Mouse (Mus musculus): Measurements from ENCODE around the gene Elane. TPM values are rescaled to one million over a fixed set of nuclear protein-coding genes. Genes with fewer than 3 reads are reported as not detected.

Gene Elane
- total and polyA plus RNA-seq, 3 experiments, result 0.07 TPM; not detected in 2

GRCm38 (mm10) chr10:79843476-79843875 lies 42.6 kb upstream of the Elane start:
- Histone ChIP-seq H3K27me3 (ENCODE audit: control insufficient read depth in 1 of 2, insufficient read depth in 2 of 2, low read length in 2 of 2) (no peaks in the 10 kb centered on the region), H3K9ac (ENCODE audit: control insufficient read depth, low read depth, low read length, poor library complexity, severe bottlenecking) (no peak overlapping the region), H3K79me2 (ENCODE audit: control insufficient read depth, insufficient read depth, low read length, poor library complexity) (no peaks in the 10 kb centered on the region), H3K4me1 (ENCODE audit: control insufficient read depth in 1 of 2, insufficient read depth in 2 of 2, low read length in 2 of 2) (peaks cover 0 to 3% of the 10 kb centered on the region in 2 experiments; a peak in 1 of 4 replicates), H3K9me3 (replicated peaks; ENCODE audit: insufficient read depth, low read length) (no peaks in the 10 kb centered on the region), H3K4me3 (ENCODE audit: control insufficient read depth in 1 of 2, insufficient read depth in 1 of 2, low read depth in 2 of 2, low read length in 2 of 2) (no peak overlapping the region), H3K27ac (ENCODE audit: control insufficient read depth, low read depth, low read length) (no peak overlapping the region), H3K36me3 (ENCODE audit: control insufficient read depth in 1 of 2, insufficient read depth in 2 of 2, low read length in 2 of 2) (no peaks in the 10 kb centered on the region; a peak in 1 of 4 replicates)
- TF ChIP-seq MAZ (IDR thresholded peaks at IDR 0.05; ENCODE audit: low read depth, low read length) (no peak), CTCF (IDR thresholded peaks at IDR 0.05 in 2 of 3, conservative IDR thresholded peaks at IDR 0.05 in 1 of 3; ENCODE audit: control insufficient read depth in 1 of 3, insufficient read depth in 1 of 3, low read depth in 2 of 3, low read length in 3 of 3, poor library complexity in 1 of 3, severe bottlenecking in 1 of 3) (no peak), UBTF (IDR thresholded peaks at IDR 0.05; ENCODE audit: borderline replicate concordance, insufficient read depth, low read depth, low read length) (no peak), ZNF384 (IDR thresholded peaks at IDR 0.05; ENCODE audit: low read depth, low read length) (no peak)
- DNase-seq (ENCODE audit: low read depth, low spot score), result no peak

- Histone ChIP-seq H3K4me3 (ENCODE audit: control insufficient read depth in 1 of 2, insufficient read depth in 1 of 2, low read depth in 2 of 2, low read length in 2 of 2) (no peak overlapping the region), H3K36me3 (ENCODE audit: control insufficient read depth in 1 of 2, insufficient read depth in 2 of 2, low read length in 2 of 2) (peaks cover 0 to 5% of the 10 kb centered on the region in 2 experiments; a peak in 1 of 4 replicates), H3K27me3 (ENCODE audit: control insufficient read depth in 1 of 2, insufficient read depth in 2 of 2, low read length in 2 of 2) (no peaks in the 10 kb centered on the region), H3K79me2 (ENCODE audit: control insufficient read depth, insufficient read depth, low read length, poor library complexity) (no peaks in the 10 kb centered on the region), H3K4me1 (ENCODE audit: control insufficient read depth in 1 of 2, insufficient read depth in 2 of 2, low read length in 2 of 2) (peaks cover 3 to 13% of the 10 kb centered on the region in 2 experiments; a peak in 3 of 4 replicates), H3K27ac (ENCODE audit: control insufficient read depth, low read depth, low read length) (no peak overlapping the region), H3K9ac (ENCODE audit: control insufficient read depth, low read depth, low read length, poor library complexity, severe bottlenecking) (no peak overlapping the region), H3K9me3 (replicated peaks; ENCODE audit: insufficient read depth, low read length) (no peaks in the 10 kb centered on the region)
- TF ChIP-seq UBTF (IDR thresholded peaks at IDR 0.05; ENCODE audit: borderline replicate concordance, insufficient read depth, low read depth, low read length) (no peak), BHLHE40 (IDR thresholded peaks at IDR 0.05; ENCODE audit: borderline replicate concordance, low read depth, low read length) (no peak), MEF2A (IDR thresholded peaks at IDR 0.05; ENCODE audit: extremely low read depth, insufficient replicate concordance, low read depth, low read length, poor library complexity, severe bottlenecking) (no peak), GATA1 (IDR thresholded peaks at IDR 0.05; ENCODE audit: low read depth, low read length) (no peak), MAZ (IDR thresholded peaks at IDR 0.05; ENCODE audit: low read depth, low read length) (no peak), MAX (IDR thresholded peaks at IDR 0.05; ENCODE audit: low read length) (no peak)
- DNase-seq (ENCODE audit: low read depth, low spot score), result no peak
These were observed 39.5 kb upstream of the Elane start for GRCm38 (mm10) chr10:79846553-79846952.

- Histone ChIP-seq H3K9ac (ENCODE audit: control insufficient read depth, low read depth, low read length, poor library complexity, severe bottlenecking) (peak overlapping the region; percentile 7; the same call in 1 of the 2 replicates), H3K4me1 (ENCODE audit: control insufficient read depth in 1 of 2, insufficient read depth in 2 of 2, low read length in 2 of 2) (peaks cover 3 to 25% of the 10 kb centered on the region in 2 experiments), H3K27me3 (ENCODE audit: control insufficient read depth in 1 of 2, insufficient read depth in 2 of 2, low read length in 2 of 2) (no peaks in the 10 kb centered on the region), H3K79me2 (ENCODE audit: control insufficient read depth, insufficient read depth, low read length, poor library complexity) (peaks cover 23% of the 10 kb centered on the region), H3K4me3 (ENCODE audit: control insufficient read depth in 1 of 2, insufficient read depth in 1 of 2, low read depth in 2 of 2, low read length in 2 of 2) (no peak overlapping the region), H3K9me3 (replicated peaks; ENCODE audit: insufficient read depth, low read length) (no peaks in the 10 kb centered on the region), H3K27ac (ENCODE audit: control insufficient read depth, low read depth, low read length) (0 out of 2 replicates have a peak overlapping the region, but pooled peaks have one; percentile 4), H3K36me3 (ENCODE audit: control insufficient read depth in 1 of 2, insufficient read depth in 2 of 2, low read length in 2 of 2) (peaks cover 0 to 13% of the 10 kb centered on the region in 2 experiments; a peak in 1 of 4 replicates)
- peak; percentile 64 for DNase-seq (ENCODE audit: low read depth, low spot score)
- TF ChIP-seq KAT2A (conservative IDR thresholded peaks at IDR 0.05; ENCODE audit: low read depth, low read length) (no peak), GATA1 (IDR thresholded peaks at IDR 0.05; ENCODE audit: low read depth, low read length) (no peak), USF1 (IDR thresholded peaks at IDR 0.05; ENCODE audit: low read depth, low read length) (no peak), MXI1 (IDR thresholded peaks at IDR 0.05; ENCODE audit: low read depth, low read length) (no peak), POLR2AphosphoS2 (IDR thresholded peaks at IDR 0.05; ENCODE audit: low read length) (no peak), NELFE (IDR thresholded peaks at IDR 0.05; ENCODE audit: low read depth, low read length) (peak; percentile 38; the same call in 1 of the 2 replicates), RCOR1 (IDR thresholded peaks at IDR 0.05; ENCODE audit: low read depth, low read length) (no peak), HCFC1 (IDR thresholded peaks at IDR 0.05; ENCODE audit: low read depth, low read length) (0 out of 2 replicates have a peak, but pooled peaks have one; percentile 28), MAX (IDR thresholded peaks at IDR 0.05; ENCODE audit: low read length) (no peak), TAL1 (IDR thresholded peaks at IDR 0.05; ENCODE audit: low read length) (peak; percentile 29; the same call in 1 of the 2 replicates), USF2 (IDR thresholded peaks at IDR 0.05; ENCODE audit: borderline replicate concordance in 1 of 2, insufficient read depth in 1 of 2, low read depth in 1 of 2, low read length in 2 of 2) (no peak), TCF12 (IDR thresholded peaks at IDR 0.05; ENCODE audit: low read depth, low read length) (no peak), ZNF384 (IDR thresholded peaks at IDR 0.05; ENCODE audit: low read depth, low read length) (peak; percentile 57; the same call in 1 of the 2 replicates), ETS1 (IDR thresholded peaks at IDR 0.05; ENCODE audit: low read depth, low read length) (no peak), MYC (IDR thresholded peaks at IDR 0.05; ENCODE audit: low read depth, low read length) (peak; percentile 54; the same call in 1 of the 2 replicates), ELF1 (IDR thresholded peaks at IDR 0.05; ENCODE audit: low read depth, low read length) (0 out of 2 replicates have a peak, but pooled peaks have one; percentile 31), POLR2A (IDR thresholded peaks at IDR 0.05; ENCODE audit: control insufficient read depth in 1 of 2, insufficient read depth in 1 of 2, low read depth in 1 of 2, low read length in 2 of 2, poor library complexity in 1 of 2) (peak in 1 of 2 experiments; percentile 48; a peak in 1 of 4 replicates)
These were observed 36.0 kb upstream of the Elane start for GRCm38 (mm10) chr10:79849941-79850628.
